Mouse (Mus musculus): ENCODE results near the gene Psmd11. TPM values are rescaled to one million over a fixed set of nuclear protein-coding genes. Genes with fewer than 3 reads are reported as not detected.

Gene Psmd11
- polyA plus RNA-seq, 1 experiment from 2014 or later = 311 TPM

DNA sequence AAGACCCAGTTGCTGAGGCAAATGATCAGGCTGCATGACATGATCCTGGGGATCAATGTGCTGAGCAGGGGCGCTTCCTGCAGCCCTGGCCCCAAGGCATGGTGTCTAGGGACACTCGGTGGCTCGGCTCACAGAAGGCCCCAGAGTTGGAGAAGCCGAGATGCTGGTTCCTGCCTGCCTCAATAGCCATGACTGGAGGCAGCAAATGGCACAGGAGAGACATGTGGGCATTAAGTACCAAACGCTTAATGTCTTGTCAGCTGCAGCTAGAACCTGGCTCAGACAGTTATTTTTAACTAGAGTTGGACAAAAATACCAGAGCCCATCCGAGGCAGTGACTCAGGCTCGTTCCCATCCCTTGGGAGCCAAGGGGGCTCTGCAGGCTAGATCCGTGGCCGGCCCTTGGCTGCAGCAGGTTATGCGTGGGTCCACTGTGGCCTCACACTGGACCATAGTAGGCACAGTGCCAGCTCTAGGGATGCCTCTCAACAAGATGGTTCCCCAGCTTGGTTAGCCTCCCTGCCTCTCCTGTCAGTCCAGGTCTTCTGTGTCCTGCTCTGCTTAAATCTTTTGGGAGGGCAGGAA, 57.3 kb downstream of the Psmd11 start:
- no peak overlapping the region for H3K4me3 ChIP-seq
- no peaks in the 10 kb centered on the region for H3K9me3 ChIP-seq
- peaks cover 24% of the 10 kb centered on the region for H3K4me1 ChIP-seq
- no peak for ATAC-seq (ENCODE audit: borderline replicate concordance, extremely low read depth, low FRiP score, low TSS enrichment)
- H3K4me2 ChIP-seq = no peak overlapping the region
- no peaks in the 10 kb centered on the region for H3K36me3 ChIP-seq
- 78% methylated on average over 10 of the region's 10 CpGs for WGBS
- no peak overlapping the region for H3K9ac ChIP-seq
- no peaks in the 10 kb centered on the region for H3K27me3 ChIP-seq
- no peak overlapping the region for H3K27ac ChIP-seq

DNA sequence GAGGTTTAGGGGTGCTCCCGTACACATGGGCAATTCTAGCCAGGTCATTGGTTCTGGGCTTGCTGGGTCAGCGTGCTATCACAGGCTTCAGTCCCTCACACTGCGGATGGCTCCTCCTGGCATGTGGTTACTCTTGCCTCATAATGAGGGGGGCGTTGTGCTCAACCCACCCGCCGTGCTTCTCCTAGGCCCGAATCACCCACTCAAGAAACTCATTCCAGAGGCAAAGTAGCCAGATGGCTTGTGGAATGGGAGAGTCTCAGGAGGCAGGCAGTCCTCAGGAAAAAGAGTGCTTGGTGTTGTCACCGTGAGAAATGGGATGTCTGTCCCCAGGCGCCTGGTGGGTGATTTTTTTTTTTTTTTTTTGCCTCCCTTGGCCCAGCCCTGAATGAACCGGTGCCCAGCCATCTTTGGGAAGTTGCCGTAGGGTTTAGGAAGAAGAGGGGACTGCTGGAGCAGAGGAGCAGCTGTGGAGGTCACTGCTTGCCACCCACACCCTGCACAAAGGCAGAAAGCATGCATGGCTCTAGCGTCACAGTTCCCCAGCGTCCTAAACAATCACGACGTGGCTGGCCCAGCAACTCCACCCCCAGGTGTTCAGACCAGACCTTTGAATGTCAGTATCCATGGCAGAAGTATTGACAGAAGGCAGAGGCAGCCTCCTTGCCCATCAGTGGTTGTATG, 59.6 kb downstream of the Psmd11 start:
- Histone ChIP-seq H3K27ac (no peak overlapping the region), H3K27me3 (no peaks in the 10 kb centered on the region), H3K4me3 (no peak overlapping the region), H3K4me2 (no peak overlapping the region), H3K9ac (no peak overlapping the region), H3K9me3 (no peaks in the 10 kb centered on the region), H3K4me1 (peaks cover 29% of the 10 kb centered on the region), H3K36me3 (no peaks in the 10 kb centered on the region)
- WGBS = 70% methylated on average over 15 of the region's 15 CpGs
- ATAC-seq (ENCODE audit: borderline replicate concordance, extremely low read depth, low FRiP score, low TSS enrichment) = no peak

- no peaks in the 10 kb centered on the region for H3K27me3 ChIP-seq
- H3K9ac ChIP-seq = no peak overlapping the region
- peak overlapping the region; percentile 35 for H3K27ac ChIP-seq
- H3K9me3 ChIP-seq = no peaks in the 10 kb centered on the region
- H3K4me1 ChIP-seq = peaks cover 29% of the 10 kb centered on the region
- peak; percentile 28; the same call in 1 of the 2 replicates for ATAC-seq (ENCODE audit: borderline replicate concordance, extremely low read depth, low FRiP score, low TSS enrichment)
- H3K36me3 ChIP-seq = no peaks in the 10 kb centered on the region
- WGBS = 43% methylated on average over 12 of the region's 12 CpGs
- H3K4me2 ChIP-seq = peak overlapping the region; percentile 19; the same call in 1 of the 2 replicates
- H3K4me3 ChIP-seq = no peak overlapping the region
These were observed 60.9 kb downstream of the Psmd11 start for GRCm38 (mm10) chr11:80489172-80489881.

DNA sequence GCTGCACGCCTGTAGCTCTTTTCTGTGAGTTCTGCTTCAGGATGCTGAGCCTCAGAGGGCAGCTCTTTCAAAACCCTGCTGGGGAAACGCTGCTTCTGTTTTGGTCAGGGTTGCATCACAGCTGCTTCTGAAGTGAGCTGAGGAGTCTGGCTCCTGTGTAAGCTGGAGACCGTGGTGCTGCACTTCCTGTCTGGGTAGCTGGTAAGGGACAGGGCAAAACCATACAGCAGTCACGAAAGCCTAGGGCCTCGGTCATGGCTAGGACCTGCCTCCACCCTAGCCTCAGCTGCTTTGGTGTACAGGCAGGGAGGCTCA, 61.4 kb downstream of the Psmd11 start:
- Histone ChIP-seq H3K4me3 (no peak overlapping the region), H3K9ac (no peak overlapping the region), H3K4me1 (peaks cover 29% of the 10 kb centered on the region), H3K36me3 (no peaks in the 10 kb centered on the region), H3K4me2 (peak overlapping the region; percentile 19; the same call in 1 of the 2 replicates), H3K9me3 (no peaks in the 10 kb centered on the region), H3K27ac (peak overlapping the region; percentile 35; the same call in 1 of the 2 replicates), H3K27me3 (no peaks in the 10 kb centered on the region)
- 31% methylated on average over 5 of the region's 5 CpGs for WGBS
- peak; percentile 10; the same call in 1 of the 2 replicates for ATAC-seq (ENCODE audit: borderline replicate concordance, extremely low read depth, low FRiP score, low TSS enrichment)

- no peaks in the 10 kb centered on the region for H3K36me3 ChIP-seq
- no peak overlapping the region for H3K27ac ChIP-seq
- H3K4me1 ChIP-seq = peaks cover 29% of the 10 kb centered on the region
- no peak overlapping the region for H3K4me2 ChIP-seq
- no peak overlapping the region for H3K4me3 ChIP-seq
- no peaks in the 10 kb centered on the region for H3K9me3 ChIP-seq
- ATAC-seq (ENCODE audit: borderline replicate concordance, extremely low read depth, low FRiP score, low TSS enrichment) = peak; percentile 37; the same call in 1 of the 2 replicates
- no peak overlapping the region for H3K9ac ChIP-seq
- WGBS = 65% methylated on average over 10 of the region's 10 CpGs
- no peaks in the 10 kb centered on the region for H3K27me3 ChIP-seq
These were observed 62.4 kb downstream of the Psmd11 start for GRCm38 (mm10) chr11:80490831-80491230.

GRCm38 (mm10) chr11:80493186-80493585, 64.8 kb downstream of the Psmd11 start:
- Histone ChIP-seq H3K4me2 (no peak overlapping the region), H3K27ac (no peak overlapping the region), H3K27me3 (no peaks in the 10 kb centered on the region), H3K4me3 (no peak overlapping the region), H3K9me3 (no peaks in the 10 kb centered on the region), H3K4me1 (peaks cover 28% of the 10 kb centered on the region), H3K36me3 (no peaks in the 10 kb centered on the region), H3K9ac (no peak overlapping the region)
- 83% methylated on average over 5 of the region's 5 CpGs for WGBS
- ATAC-seq (ENCODE audit: borderline replicate concordance, extremely low read depth, low FRiP score, low TSS enrichment) = no peak

DNA sequence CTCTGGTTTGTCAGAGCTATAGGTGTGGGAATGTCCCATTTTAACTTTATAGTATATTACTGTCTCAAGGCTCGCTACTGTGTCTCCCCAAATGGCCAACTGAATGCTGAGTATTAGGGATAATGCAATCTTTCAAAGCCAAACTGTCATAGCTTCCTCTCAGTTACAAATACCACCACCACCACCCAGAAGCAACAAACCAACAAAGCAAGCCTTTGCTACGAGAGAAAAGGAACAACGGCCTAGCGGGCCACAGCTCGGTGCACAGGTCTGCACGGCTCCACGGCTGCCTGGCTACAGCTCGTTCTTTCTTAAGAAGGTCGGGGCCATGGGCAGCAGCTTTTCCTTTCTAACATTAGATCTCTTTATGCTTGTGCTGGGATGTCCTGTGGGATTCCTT, 66.4 kb downstream of the Psmd11 start:
- Histone ChIP-seq H3K4me2 (no peak overlapping the region), H3K27ac (no peak overlapping the region), H3K36me3 (no peaks in the 10 kb centered on the region), H3K27me3 (no peaks in the 10 kb centered on the region), H3K9ac (no peak overlapping the region), H3K9me3 (no peaks in the 10 kb centered on the region), H3K4me1 (peaks cover 22% of the 10 kb centered on the region), H3K4me3 (no peak overlapping the region)
- ATAC-seq (ENCODE audit: borderline replicate concordance, extremely low read depth, low FRiP score, low TSS enrichment) = no peak
- 80% methylated on average over 9 of the region's 9 CpGs for WGBS

GRCm38 (mm10) chr11:80495972-80496371, 67.6 kb downstream of the Psmd11 start:
- Histone ChIP-seq H3K4me3 (no peak overlapping the region), H3K9ac (no peak overlapping the region), H3K36me3 (no peaks in the 10 kb centered on the region), H3K4me2 (no peak overlapping the region), H3K4me1 (peaks cover 13% of the 10 kb centered on the region), H3K27ac (no peak overlapping the region), H3K27me3 (no peaks in the 10 kb centered on the region), H3K9me3 (no peaks in the 10 kb centered on the region)
- no peak for ATAC-seq (ENCODE audit: borderline replicate concordance, extremely low read depth, low FRiP score, low TSS enrichment)
- 90% methylated on average over 6 of the region's 6 CpGs for WGBS

DNA sequence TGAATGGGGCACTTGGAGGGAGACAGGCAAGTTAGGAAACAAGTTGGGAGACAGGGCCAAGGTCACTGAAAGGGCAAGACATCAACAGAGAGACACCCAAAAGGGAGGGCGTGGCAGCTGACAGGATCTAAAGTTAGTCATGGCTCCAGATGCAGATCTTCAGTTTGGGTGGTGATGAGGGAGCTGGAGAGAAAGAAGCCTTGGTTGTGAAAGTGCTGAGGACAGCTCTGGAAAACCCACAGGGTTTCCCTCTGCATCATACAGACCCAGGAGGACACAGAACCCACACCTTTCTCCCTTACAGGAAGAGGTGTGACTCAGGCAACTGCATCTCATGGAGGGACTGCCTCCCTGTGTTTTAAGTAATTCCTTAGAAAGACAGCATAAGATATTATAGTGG, 68.2 kb downstream of the Psmd11 start:
- no peak overlapping the region for H3K4me2 ChIP-seq
- no peaks in the 10 kb centered on the region for H3K36me3 ChIP-seq
- 50% methylated on average over 1 of the region's 1 CpGs for WGBS
- no peak overlapping the region for H3K4me3 ChIP-seq
- peaks cover 11% of the 10 kb centered on the region for H3K4me1 ChIP-seq
- no peak overlapping the region for H3K9ac ChIP-seq
- ATAC-seq (ENCODE audit: borderline replicate concordance, extremely low read depth, low FRiP score, low TSS enrichment) = no peak
- no peaks in the 10 kb centered on the region for H3K27me3 ChIP-seq
- no peaks in the 10 kb centered on the region for H3K9me3 ChIP-seq
- no peak overlapping the region for H3K27ac ChIP-seq

DNA sequence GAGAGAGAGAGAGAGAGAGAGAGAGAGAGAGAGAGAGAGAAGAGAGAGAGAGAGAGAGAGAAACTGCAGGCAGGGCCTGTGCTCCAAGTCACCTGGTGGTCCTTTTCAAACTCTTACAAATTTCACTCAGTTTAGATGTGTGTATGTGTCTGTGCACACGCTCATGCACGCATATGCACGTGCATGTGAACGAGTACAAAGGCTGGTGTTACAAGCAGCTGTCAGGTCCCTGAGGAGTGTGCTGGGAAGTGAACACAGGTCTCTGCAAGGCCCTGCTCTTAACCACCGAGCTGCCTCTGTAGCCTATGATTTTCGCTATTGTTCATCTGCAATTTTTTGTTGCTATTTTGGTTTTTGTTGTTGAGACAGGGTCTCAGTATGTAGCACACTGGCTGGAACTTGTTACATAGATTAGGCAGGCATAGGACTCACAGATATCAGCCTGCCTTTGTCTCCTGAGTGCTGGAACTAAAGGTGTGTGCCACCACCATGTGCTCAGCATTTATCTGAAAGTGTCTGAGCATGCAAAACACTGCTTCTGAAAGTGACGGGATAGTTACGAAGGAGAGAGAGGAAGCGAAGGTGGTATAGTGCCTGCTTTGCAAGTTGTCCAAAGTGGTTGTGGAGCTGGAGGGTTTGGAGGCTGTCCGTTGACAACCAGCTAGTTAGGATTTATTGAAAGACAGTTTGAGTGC, 69.0 kb downstream of the Psmd11 start:
- ATAC-seq (ENCODE audit: borderline replicate concordance, extremely low read depth, low FRiP score, low TSS enrichment) = no peak
- no peak overlapping the region for H3K4me3 ChIP-seq
- H3K9ac ChIP-seq = no peak overlapping the region
- no peaks in the 10 kb centered on the region for H3K27me3 ChIP-seq
- H3K4me1 ChIP-seq = peaks cover 11% of the 10 kb centered on the region
- H3K4me2 ChIP-seq = no peak overlapping the region
- no peaks in the 10 kb centered on the region for H3K36me3 ChIP-seq
- no peaks in the 10 kb centered on the region for H3K9me3 ChIP-seq
- 72% methylated on average over 10 of the region's 10 CpGs for WGBS
- H3K27ac ChIP-seq = no peak overlapping the region

DNA sequence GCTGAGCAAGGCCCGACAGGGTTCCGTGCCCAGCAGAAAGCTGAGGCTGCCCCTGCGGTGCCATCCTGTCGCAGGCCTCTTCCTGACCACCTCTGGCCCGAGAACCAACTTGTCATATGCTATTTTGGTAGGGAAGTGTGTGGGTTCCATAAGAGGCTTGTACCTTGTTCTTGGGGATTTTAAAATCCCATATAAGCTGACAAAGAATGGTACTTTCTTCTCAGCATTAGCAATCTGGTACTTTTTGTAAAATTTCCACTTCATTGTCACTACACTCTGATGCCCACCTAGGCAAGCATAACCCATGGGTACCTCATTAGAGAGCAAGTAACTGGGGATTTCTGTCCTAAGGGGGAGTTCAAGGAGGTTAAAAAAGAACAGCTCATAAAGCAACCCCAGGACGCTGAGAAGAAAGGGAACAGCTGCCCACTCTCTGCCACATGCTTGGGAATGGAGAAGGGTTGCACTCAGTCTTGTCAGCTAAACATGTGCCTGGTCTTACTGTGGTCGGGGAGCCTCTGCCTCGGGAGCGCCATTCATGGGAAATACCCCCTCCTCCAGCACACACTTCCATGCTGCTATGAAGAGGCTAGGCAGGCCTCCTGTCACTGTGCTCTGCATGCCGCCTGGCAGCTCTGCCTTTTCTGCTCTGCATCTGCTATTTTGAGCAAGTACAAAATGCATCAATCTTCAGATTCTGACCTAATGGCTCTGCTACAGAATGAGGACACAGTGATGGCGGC, 70.1 kb downstream of the Psmd11 start:
- ATAC-seq (ENCODE audit: borderline replicate concordance, extremely low read depth, low FRiP score, low TSS enrichment) = no peak
- Histone ChIP-seq H3K27me3 (no peaks in the 10 kb centered on the region), H3K4me3 (no peak overlapping the region), H3K9me3 (no peaks in the 10 kb centered on the region), H3K4me1 (peaks cover 11% of the 10 kb centered on the region), H3K9ac (no peak overlapping the region), H3K27ac (no peak overlapping the region), H3K4me2 (no peak overlapping the region), H3K36me3 (no peaks in the 10 kb centered on the region)
- WGBS = 58% methylated on average over 11 of the region's 11 CpGs

All from lung, embryonic 15.5 days (tissue).